Mouse (Mus musculus): Measurements from ENCODE around the gene Olfr1491. TPM values are rescaled to one million over a fixed set of nuclear protein-coding genes. Genes with fewer than 3 reads are reported as not detected.

Olfr1491 gene
- polyA plus RNA-seq (2014; fragmentation: Nextera tagmentation; extraction: Ambion mirVana), result not detected in 2 replicates

DNA sequence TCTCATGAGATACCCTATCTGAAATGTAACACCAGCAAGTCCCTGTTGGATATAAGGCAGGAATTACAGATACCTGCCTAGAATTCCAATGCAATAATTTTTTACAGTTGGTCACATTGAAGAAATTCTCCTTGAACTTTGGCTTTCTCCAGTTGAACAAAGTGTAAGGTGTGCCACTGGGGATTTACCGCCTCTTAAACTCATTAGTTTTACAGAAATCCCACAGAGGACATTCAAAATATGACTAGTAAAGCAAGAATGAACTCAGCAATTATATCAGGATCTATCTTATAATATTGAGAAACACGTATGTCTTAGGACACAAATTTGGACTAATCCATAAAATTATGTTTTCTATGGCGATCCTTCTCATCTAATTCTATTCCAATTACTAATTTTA lies at the start of gene Olfr1491:
Gene Olfr1491 (plus strand): TSS at position 301 of the 400 bp plus-strand sequence.
- H3K9ac ChIP-seq (replicated peaks; ENCODE audit: low read length), result no peak within 1 kb of the TSS
- no peaks in the 10 kb centered on the region; the same call in 1 of the 2 replicates for H3K9me3 ChIP-seq (ENCODE audit: control insufficient read depth, low read length)
- ATAC-seq (ENCODE audit: low FRiP score, low TSS enrichment), result no peak
- no peaks in the 10 kb centered on the region for H3K36me3 ChIP-seq (ENCODE audit: control insufficient read depth, insufficient read depth, low read length)
- H3K4me1 ChIP-seq (ENCODE audit: control insufficient read depth, insufficient read depth, low read length), result no peaks in the 10 kb centered on the region
- no peaks in the 10 kb centered on the region for H3K27me3 ChIP-seq (ENCODE audit: control insufficient read depth, insufficient read depth, low read length)
- no peak for DNase-seq
- no peak within 1 kb of the TSS for H3K27ac ChIP-seq (replicated peaks; ENCODE audit: low read depth, low read length)
- 69% methylated on average over 3 of the region's 3 CpGs for WGBS
- no peak within 1 kb of the TSS for H3K4me2 ChIP-seq (ENCODE audit: low read length)
- no peak within 1 kb of the TSS for H3K4me3 ChIP-seq (replicated peaks; ENCODE audit: low read depth, low read length)

DNA sequence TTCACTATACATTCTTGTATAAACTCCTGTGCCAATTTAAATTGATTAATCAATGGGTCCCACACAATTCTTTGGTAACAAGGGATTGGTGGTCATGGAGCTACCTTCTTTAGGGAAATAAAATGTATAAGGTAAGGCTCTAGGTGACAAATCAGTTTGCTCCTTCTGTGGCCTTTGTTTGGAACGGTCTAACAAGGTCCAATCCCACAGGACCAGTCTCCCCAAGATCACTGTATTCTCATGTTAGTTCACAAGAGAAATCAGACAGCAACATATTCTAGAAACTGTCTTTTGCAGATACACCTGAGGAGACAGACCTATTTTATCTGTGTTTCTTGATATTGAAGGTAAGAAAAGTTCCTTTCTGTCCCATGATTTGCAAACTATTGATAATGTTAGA lies 46.3 kb upstream of the Olfr1491 start, which contains the start of gene Olfr1490:
Gene Olfr1490 (plus strand): TSS at position 301 of the 400 bp plus-strand sequence.
- ATAC-seq (ENCODE audit: low FRiP score, low TSS enrichment) (no peak), DNase-seq (no peak)
- H3K9ac ChIP-seq (replicated peaks; ENCODE audit: low read length), result no peak within 1 kb of the TSS
- no peak within 1 kb of the TSS for H3K4me2 ChIP-seq (ENCODE audit: low read length)
- H3K27ac ChIP-seq (replicated peaks; ENCODE audit: low read depth, low read length), result no peak within 1 kb of the TSS
- WGBS, result 76% methylated on average over 1 of the region's 1 CpGs
- H3K36me3 ChIP-seq (ENCODE audit: control insufficient read depth, insufficient read depth, low read length), result no peaks in the 10 kb centered on the region
- H3K4me3 ChIP-seq (replicated peaks; ENCODE audit: low read depth, low read length), result no peak within 1 kb of the TSS
- no peaks in the 10 kb centered on the region for H3K27me3 ChIP-seq (ENCODE audit: control insufficient read depth, insufficient read depth, low read length)
- no peaks in the 10 kb centered on the region for H3K9me3 ChIP-seq (ENCODE audit: control insufficient read depth, low read length)
- no peaks in the 10 kb centered on the region for H3K4me1 ChIP-seq (ENCODE audit: control insufficient read depth, insufficient read depth, low read length)

DNA sequence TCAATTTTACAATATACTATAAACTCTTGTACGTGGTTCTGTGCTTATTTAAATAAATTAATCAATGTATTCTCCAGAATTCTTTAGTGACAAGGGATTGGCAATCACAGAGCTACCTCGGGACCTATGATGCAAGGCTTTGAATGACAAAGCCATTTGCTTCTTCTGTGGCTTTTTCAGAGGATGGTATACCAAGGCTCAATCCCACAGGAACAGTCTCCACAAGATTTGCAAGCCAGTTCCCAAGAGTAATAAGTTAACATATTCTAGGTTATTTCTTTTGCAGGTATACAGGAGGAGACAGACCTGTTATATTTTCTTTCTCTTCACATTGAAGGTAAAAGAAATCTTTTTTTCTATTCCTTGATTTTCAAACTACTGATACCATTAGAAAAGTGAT lies 25.9 kb downstream of the Olfr1491 start, which contains the start of gene Olfr1493-ps1:
Gene Olfr1493-ps1 (plus strand): TSS at position 301 of the 400 bp plus-strand sequence.
- no peak within 1 kb of the TSS for H3K4me3 ChIP-seq (replicated peaks; ENCODE audit: low read depth, low read length)
- H3K4me2 ChIP-seq (ENCODE audit: low read length), result no peak within 1 kb of the TSS
- 47% methylated on average over 2 of the region's 2 CpGs for WGBS
- no peak within 1 kb of the TSS for H3K27ac ChIP-seq (replicated peaks; ENCODE audit: low read depth, low read length)
- no peaks in the 10 kb centered on the region for H3K4me1 ChIP-seq (ENCODE audit: control insufficient read depth, insufficient read depth, low read length)
- no peak for DNase-seq
- H3K27me3 ChIP-seq (ENCODE audit: control insufficient read depth, insufficient read depth, low read length), result no peaks in the 10 kb centered on the region
- H3K9ac ChIP-seq (replicated peaks; ENCODE audit: low read length), result no peak within 1 kb of the TSS
- H3K36me3 ChIP-seq (ENCODE audit: control insufficient read depth, insufficient read depth, low read length), result no peaks in the 10 kb centered on the region
- H3K9me3 ChIP-seq (ENCODE audit: control insufficient read depth, low read length), result no peaks in the 10 kb centered on the region
- no peak for ATAC-seq (ENCODE audit: low FRiP score, low TSS enrichment)

DNA sequence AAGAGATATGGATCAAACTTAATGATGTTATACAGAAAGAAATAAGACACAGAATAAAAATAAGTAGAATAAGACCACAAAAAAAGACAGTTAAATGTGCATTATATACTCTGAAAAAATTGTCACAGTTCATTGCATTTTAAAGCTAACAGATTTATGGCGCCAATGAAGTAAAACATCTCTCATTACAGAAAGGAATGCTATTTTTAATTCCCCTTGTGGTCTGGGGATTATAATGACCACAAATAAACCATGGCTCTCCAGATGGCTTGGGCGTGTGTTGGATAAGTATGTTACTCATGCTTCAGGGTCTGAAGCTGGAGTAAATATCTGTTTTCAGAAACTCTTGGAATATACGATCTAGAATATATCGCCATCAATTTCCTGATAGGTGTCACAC lies 42.4 kb downstream of the Olfr1491 start, which contains the start of gene Olfr1494:
Gene Olfr1494 (plus strand): TSS at position 301 of the 400 bp plus-strand sequence.
- Histone ChIP-seq H3K27me3 (ENCODE audit: control insufficient read depth, insufficient read depth, low read length) (no peaks in the 10 kb centered on the region), H3K4me1 (ENCODE audit: control insufficient read depth, insufficient read depth, low read length) (no peaks in the 10 kb centered on the region), H3K9ac (replicated peaks; ENCODE audit: low read length) (no peak within 1 kb of the TSS), H3K36me3 (ENCODE audit: control insufficient read depth, insufficient read depth, low read length) (no peaks in the 10 kb centered on the region), H3K9me3 (ENCODE audit: control insufficient read depth, low read length) (no peaks in the 10 kb centered on the region), H3K4me3 (replicated peaks; ENCODE audit: low read depth, low read length) (no peak within 1 kb of the TSS), H3K27ac (replicated peaks; ENCODE audit: low read depth, low read length) (no peak within 1 kb of the TSS), H3K4me2 (ENCODE audit: low read length) (no peak within 1 kb of the TSS)
- ATAC-seq (ENCODE audit: low FRiP score, low TSS enrichment), result no peak
- DNase-seq, result no peak
- WGBS, result 90% methylated on average over 4 of the region's 4 CpGs

DNA sequence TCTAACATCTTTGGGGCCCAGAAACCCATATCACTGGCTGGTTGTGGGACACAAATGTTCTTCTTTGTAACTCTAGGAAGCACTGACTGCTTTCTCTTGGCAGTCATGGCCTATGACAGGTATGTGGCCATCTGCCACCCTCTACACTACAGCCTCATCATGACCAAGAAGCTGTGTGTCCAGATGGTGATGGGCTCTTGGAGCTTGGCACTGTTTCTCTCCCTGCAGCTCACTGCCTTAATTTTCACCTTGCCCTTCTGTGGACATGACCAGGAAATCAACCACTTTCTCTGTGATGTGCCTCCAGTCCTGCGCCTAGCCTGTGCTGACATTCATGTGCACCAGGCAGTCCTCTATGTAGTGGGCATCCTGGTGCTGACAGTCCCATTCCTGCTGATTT lies 52.3 kb downstream of the Olfr1491 start:
- Histone ChIP-seq H3K4me1 (ENCODE audit: control insufficient read depth, insufficient read depth, low read length) (no peaks in the 10 kb centered on the region), H3K27ac (replicated peaks; ENCODE audit: low read depth, low read length) (no peak overlapping the region), H3K36me3 (ENCODE audit: control insufficient read depth, insufficient read depth, low read length) (no peaks in the 10 kb centered on the region), H3K4me2 (ENCODE audit: low read length) (no peak overlapping the region), H3K9ac (replicated peaks; ENCODE audit: low read length) (no peak overlapping the region), H3K27me3 (ENCODE audit: control insufficient read depth, insufficient read depth, low read length) (no peaks in the 10 kb centered on the region), H3K4me3 (replicated peaks; ENCODE audit: low read depth, low read length) (no peak overlapping the region), H3K9me3 (ENCODE audit: control insufficient read depth, low read length) (no peaks in the 10 kb centered on the region)
- 97% methylated on average over 1 of the region's 1 CpGs for WGBS
- ATAC-seq (ENCODE audit: low FRiP score, low TSS enrichment) (no peak), DNase-seq (no peak)

Other genes with a start within 250 kb of the Olfr1491 start
- gene Olfr1472, start 241.2 kb upstream of the Olfr1491 start, polyA plus RNA-seq (2014; fragmentation: Nextera tagmentation; extraction: Ambion mirVana), result not detected in 2 replicates
- gene Olfr1474, start 227.7 kb upstream of the Olfr1491 start, polyA plus RNA-seq (2014; fragmentation: Nextera tagmentation; extraction: Ambion mirVana), result not detected in 2 replicates
- not detected in 2 replicates for gene Olfr1475, start 217.1 kb upstream of the Olfr1491 start, polyA plus RNA-seq (2014; fragmentation: Nextera tagmentation; extraction: Ambion mirVana)
- not detected in 2 replicates for gene Olfr1477, start 196.7 kb upstream of the Olfr1491 start, polyA plus RNA-seq (2014; fragmentation: Nextera tagmentation; extraction: Ambion mirVana)
- not detected in 2 replicates for gene Olfr1480, start 169.4 kb upstream of the Olfr1491 start, polyA plus RNA-seq (2014; fragmentation: Nextera tagmentation; extraction: Ambion mirVana)
- gene Olfr1484, start 113.8 kb upstream of the Olfr1491 start, polyA plus RNA-seq (2014; fragmentation: Nextera tagmentation; extraction: Ambion mirVana), result not detected in 2 replicates
- not detected in 2 replicates for gene Olfr1487, start 79.9 kb upstream of the Olfr1491 start, polyA plus RNA-seq (2014; fragmentation: Nextera tagmentation; extraction: Ambion mirVana)
- gene Olfr1489, start 65.6 kb upstream of the Olfr1491 start, polyA plus RNA-seq (2014; fragmentation: Nextera tagmentation; extraction: Ambion mirVana), result not detected in 2 replicates
- not detected in 2 replicates for gene Olfr1490, start 46.2 kb upstream of the Olfr1491 start, polyA plus RNA-seq (2014; fragmentation: Nextera tagmentation; extraction: Ambion mirVana)
- gene Olfr1493-ps1, start 26.0 kb downstream of the Olfr1491 start, polyA plus RNA-seq (2014; fragmentation: Nextera tagmentation; extraction: Ambion mirVana), result not detected in 2 replicates
- not detected in 2 replicates for gene Olfr1494, start 42.5 kb downstream of the Olfr1491 start, polyA plus RNA-seq (2014; fragmentation: Nextera tagmentation; extraction: Ambion mirVana)
- not detected in 2 replicates for gene Olfr1495, start 67.3 kb downstream of the Olfr1491 start, polyA plus RNA-seq (2014; fragmentation: Nextera tagmentation; extraction: Ambion mirVana)
- not detected in 2 replicates for gene Olfr1496, start 80.6 kb downstream of the Olfr1491 start, polyA plus RNA-seq (2014; fragmentation: Nextera tagmentation; extraction: Ambion mirVana)
- gene Olfr1497, start 100.9 kb downstream of the Olfr1491 start, polyA plus RNA-seq (2014; fragmentation: Nextera tagmentation; extraction: Ambion mirVana), result not detected in 2 replicates
- gene Olfr1499, start 122.2 kb downstream of the Olfr1491 start, polyA plus RNA-seq (2014; fragmentation: Nextera tagmentation; extraction: Ambion mirVana), result not detected in 2 replicates
- gene Olfr1500, start 133.2 kb downstream of the Olfr1491 start, polyA plus RNA-seq (2014; fragmentation: Nextera tagmentation; extraction: Ambion mirVana), result not detected in 2 replicates
- gene Olfr1501, start 153.4 kb downstream of the Olfr1491 start, polyA plus RNA-seq (2014; fragmentation: Nextera tagmentation; extraction: Ambion mirVana), result not detected in 2 replicates
- not detected in 2 replicates for gene Olfr1502, start 164.5 kb downstream of the Olfr1491 start, polyA plus RNA-seq (2014; fragmentation: Nextera tagmentation; extraction: Ambion mirVana)
- gene Olfr1504, start 200.7 kb downstream of the Olfr1491 start, polyA plus RNA-seq (2014; fragmentation: Nextera tagmentation; extraction: Ambion mirVana), result not detected in 2 replicates
- not detected in 2 replicates for gene Olfr1505, start 216.3 kb downstream of the Olfr1491 start, polyA plus RNA-seq (2014; fragmentation: Nextera tagmentation; extraction: Ambion mirVana)

All from midbrain, embryonic 14.5 days (tissue).